ENCODE assay signal across 9 mouse cellular contexts in the genomic region with DNA sequence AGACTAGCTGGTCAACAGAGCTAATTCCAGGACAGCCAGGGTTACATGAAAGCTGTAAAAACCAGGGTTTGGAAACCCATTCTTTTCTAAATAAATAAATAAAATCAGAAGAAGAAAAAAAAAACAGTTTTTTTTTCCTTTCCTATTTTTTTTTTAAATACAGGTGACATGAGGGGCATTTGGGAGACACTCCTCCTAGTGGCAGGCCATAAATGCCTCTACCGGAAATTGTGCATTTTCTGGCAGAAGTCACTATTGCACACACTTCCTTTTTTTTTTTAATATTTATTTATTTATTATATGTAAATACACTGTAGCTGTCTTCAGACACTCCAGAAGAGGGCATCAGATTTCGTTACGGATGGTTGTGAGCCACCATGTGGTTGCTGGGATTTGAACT. TPM values are rescaled to one million over a fixed set of nuclear protein-coding genes. Genes with fewer than 3 reads are reported as not detected.
DNase-seq lines count a peak whose midpoint lies in the region; ATAC-seq and TF ChIP-seq lines count a peak whose summit lies in the region.
"Not testable (repeated sequence)": the region's sequence is repeated elsewhere in the genome, so short reads cannot be mapped to it uniquely, and the experiment has no call there.
"Had no signal": no experiment of that assay in that cellular context is flagged by ENCODE, and none has a peak within 500 bp of the region (broad histone marks: within the 10 kb centered on the region; RNA-seq: fewer than 3 reads in every experiment).

No protein-coding gene starts in this region.

- H3K4me2 ChIP-seq in heart, embryonic 15.5 days, result peak overlapping the region; percentile 90
- peak overlapping the region; percentile 88 for H3K4me2 ChIP-seq in intestine, embryonic 14.5 days (ENCODE audit: low read length)
- H3K4me2 ChIP-seq in limb, embryonic 11.5 days (ENCODE audit: low read depth, severe bottlenecking), result not testable (repeated sequence)
- peak overlapping the region; percentile 98 for H3K4me2 ChIP-seq in liver, embryonic 16.5 days (ENCODE audit: low read depth, low read length)
- peak overlapping the region; percentile 11; the same call in 1 of the 2 replicates for H3K4me2 ChIP-seq in midbrain, embryonic 14.5 days (ENCODE audit: low read length)
- H3K4me2 ChIP-seq in stomach, embryonic 16.5 days (ENCODE audit: low read depth, low read length), result peak overlapping the region; percentile 82

- ATAC-seq in heart, embryonic 15.5 days (replicated peaks; ENCODE audit: insufficient number of reproducible peaks, insufficient read depth, low FRiP score, low read depth); intestine, embryonic 14.5 days (replicated peaks; ENCODE audit: low FRiP score, low TSS enrichment, low read depth); limb, embryonic 11.5 days (ENCODE audit: insufficient number of reproducible peaks, low FRiP score, low TSS enrichment, low read depth); liver, embryonic 16.5 days (ENCODE audit: low read depth); midbrain, embryonic 14.5 days (ENCODE audit: low FRiP score, low TSS enrichment); stomach, embryonic 16.5 days (ENCODE audit: insufficient read depth, low FRiP score): not testable (repeated sequence)

- H3K27ac ChIP-seq in MEL (ENCODE audit: control insufficient read depth, low read depth, low read length); forebrain, embryonic 10.5 days; heart, embryonic 15.5 days; intestine, embryonic 14.5 days (ENCODE audit: low read depth); limb, embryonic 11.5 days (replicated peaks; ENCODE audit: low read depth, low read length); liver, embryonic 16.5 days (ENCODE audit: low read length); midbrain, embryonic 14.5 days (replicated peaks; ENCODE audit: low read depth, low read length); stomach, embryonic 16.5 days (ENCODE audit: low read length): not testable (repeated sequence)

- not testable (repeated sequence) for TF ChIP-seq EP300 in MEL (IDR thresholded peaks at IDR 0.05; ENCODE audit: low read depth in 1 of 2, low read length in 2 of 2)

- TF ChIP-seq POLR2A in MEL (IDR thresholded peaks at IDR 0.05; ENCODE audit: control insufficient read depth in 1 of 2, insufficient read depth in 1 of 2, low read depth in 1 of 2, low read length in 2 of 2, poor library complexity in 1 of 2), result not testable (repeated sequence)

- not testable (repeated sequence) for H3K9ac ChIP-seq in MEL (ENCODE audit: control insufficient read depth, low read depth, low read length, poor library complexity, severe bottlenecking); heart, embryonic 15.5 days; intestine, embryonic 14.5 days (ENCODE audit: low read length); limb, embryonic 11.5 days (ENCODE audit: low read length); liver, embryonic 16.5 days (ENCODE audit: low read depth, low read length); midbrain, embryonic 14.5 days (replicated peaks; ENCODE audit: low read length); stomach, embryonic 16.5 days (ENCODE audit: low read length)

- peaks cover 0 to 14% of the 10 kb centered on the region in 2 experiments; a peak in 2 of 4 replicates for H3K4me1 ChIP-seq in MEL (ENCODE audit: control insufficient read depth in 1 of 2, insufficient read depth in 2 of 2, low read length in 2 of 2)
- peaks cover 62% of the 10 kb centered on the region for H3K4me1 ChIP-seq in forebrain, embryonic 10.5 days
- H3K4me1 ChIP-seq in heart, embryonic 15.5 days (replicated peaks), result peaks cover 57% of the 10 kb centered on the region
- peaks cover 43% of the 10 kb centered on the region for H3K4me1 ChIP-seq in intestine, embryonic 14.5 days (replicated peaks; ENCODE audit: control insufficient read depth, insufficient read depth, low read length)
- not testable (repeated sequence) for H3K4me1 ChIP-seq in limb, embryonic 11.5 days (ENCODE audit: control insufficient read depth, insufficient read depth, low read length)
- H3K4me1 ChIP-seq in liver, embryonic 16.5 days (ENCODE audit: control insufficient read depth, low read depth, low read length), result peaks cover 38% of the 10 kb centered on the region
- peaks cover 33% of the 10 kb centered on the region for H3K4me1 ChIP-seq in midbrain, embryonic 14.5 days (ENCODE audit: control insufficient read depth, insufficient read depth, low read length)
- H3K4me1 ChIP-seq in stomach, embryonic 16.5 days (ENCODE audit: control insufficient read depth, insufficient read depth, low read length), result peaks cover 46% of the 10 kb centered on the region

- not testable (repeated sequence) for H3K9me3 ChIP-seq in MEL (replicated peaks; ENCODE audit: insufficient read depth, low read length); forebrain, embryonic 10.5 days; heart, embryonic 15.5 days (replicated peaks); intestine, embryonic 14.5 days (ENCODE audit: control insufficient read depth, low read length); limb, embryonic 11.5 days (ENCODE audit: control insufficient read depth, low read length); liver, embryonic 16.5 days (replicated peaks; ENCODE audit: control insufficient read depth, low read length); midbrain, embryonic 14.5 days (ENCODE audit: control insufficient read depth, low read length); stomach, embryonic 16.5 days (replicated peaks; ENCODE audit: control insufficient read depth, low read length)

- not testable (repeated sequence) for H3K27me3 ChIP-seq in MEL (ENCODE audit: control insufficient read depth in 1 of 2, insufficient read depth in 2 of 2, low read length in 2 of 2); forebrain, embryonic 10.5 days (ENCODE audit: poor library complexity, severe bottlenecking); heart, embryonic 15.5 days; intestine, embryonic 14.5 days (replicated peaks; ENCODE audit: control insufficient read depth, insufficient read depth, low read length); limb, embryonic 11.5 days (ENCODE audit: control insufficient read depth, insufficient read depth, low read length); liver, embryonic 16.5 days (ENCODE audit: control insufficient read depth, insufficient read depth, low read depth, low read length); midbrain, embryonic 14.5 days (ENCODE audit: control insufficient read depth, insufficient read depth, low read length); stomach, embryonic 16.5 days (ENCODE audit: control insufficient read depth, insufficient read depth, low read length)

- peak overlapping the region in 1 of 2 experiments; percentile 94; a peak in 1 of 4 replicates for H3K4me3 ChIP-seq in MEL (ENCODE audit: control insufficient read depth in 1 of 2, insufficient read depth in 1 of 2, low read depth in 2 of 2, low read length in 2 of 2)
- H3K4me3 ChIP-seq in forebrain, embryonic 10.5 days, result peak overlapping the region; percentile 84; the same call in 1 of the 2 replicates
- H3K4me3 ChIP-seq in heart, embryonic 15.5 days, result peak overlapping the region; percentile 94; the same call in 1 of the 2 replicates
- peak overlapping the region; percentile 88; the same call in 1 of the 2 replicates for H3K4me3 ChIP-seq in intestine, embryonic 14.5 days (ENCODE audit: low read depth, low read length)
- H3K4me3 ChIP-seq in limb, embryonic 11.5 days (ENCODE audit: low read depth, low read length), result peak overlapping the region; percentile 93; the same call in 1 of the 2 replicates
- H3K4me3 ChIP-seq in liver, embryonic 16.5 days (ENCODE audit: low read depth, low read length), result peak overlapping the region; percentile 90; the same call in 1 of the 2 replicates
- not testable (repeated sequence) for H3K4me3 ChIP-seq in midbrain, embryonic 14.5 days (replicated peaks; ENCODE audit: low read depth, low read length); stomach, embryonic 16.5 days (replicated peaks; ENCODE audit: low read length)

- WGBS in forebrain, embryonic 10.5 days, result 81% methylated on average over 3 of the region's 3 CpGs
- 61% methylated on average over 3 of the region's 3 CpGs for WGBS in heart, embryonic 15.5 days
- 68% methylated on average over 1 of the region's 3 CpGs for WGBS in intestine, embryonic 14.5 days
- 83% methylated on average over 1 of the region's 3 CpGs for WGBS in limb, embryonic 11.5 days
- WGBS in liver, embryonic 16.5 days (ENCODE audit: insufficient replicate concordance), result 48% methylated on average over 1 of the region's 3 CpGs
- 70% methylated on average over 3 of the region's 3 CpGs for WGBS in midbrain, embryonic 14.5 days
- WGBS in stomach, embryonic 16.5 days, result 68% methylated on average over 1 of the region's 3 CpGs

- DNase-seq in MEL (ENCODE audit: low read depth, low spot score), result peak; percentile 40
- not testable (repeated sequence) for DNase-seq in forebrain, embryonic 10.5 days (ENCODE audit: extremely low spot score, low spot score); intestine, embryonic 14.5 days (ENCODE audit: low spot score); limb, embryonic 11.5 days (ENCODE audit: low spot score); midbrain, embryonic 14.5 days

- not testable (repeated sequence) for H3K36me3 ChIP-seq in MEL (ENCODE audit: control insufficient read depth in 1 of 2, insufficient read depth in 2 of 2, low read length in 2 of 2); heart, embryonic 15.5 days; intestine, embryonic 14.5 days (ENCODE audit: control insufficient read depth, insufficient read depth, low read length); limb, embryonic 11.5 days (ENCODE audit: control insufficient read depth, insufficient read depth, low read length); liver, embryonic 16.5 days (ENCODE audit: control insufficient read depth, insufficient read depth); midbrain, embryonic 14.5 days (ENCODE audit: control insufficient read depth, insufficient read depth, low read length); stomach, embryonic 16.5 days (ENCODE audit: control insufficient read depth, insufficient read depth, low read length)
- peaks cover 20% of the 10 kb centered on the region for H3K36me3 ChIP-seq in forebrain, embryonic 10.5 days (replicated peaks)

- not testable (repeated sequence) for TF ChIP-seq CTCF in MEL (IDR thresholded peaks at IDR 0.05 in 2 of 3, conservative IDR thresholded peaks at IDR 0.05 in 1 of 3; ENCODE audit: control insufficient read depth in 1 of 3, insufficient read depth in 1 of 3, low read depth in 2 of 3, low read length in 3 of 3, poor library complexity in 1 of 3, severe bottlenecking in 1 of 3)

- peaks cover 58% of the 10 kb centered on the region for H3K79me2 ChIP-seq in MEL (ENCODE audit: control insufficient read depth, insufficient read depth, low read length, poor library complexity)

- not testable (repeated sequence) for TF ChIP-seq RAD21 in MEL (IDR thresholded peaks at IDR 0.05; ENCODE audit: low read depth, low read length)

RNA-seq across cellular contexts. Expression of a gene that starts 1.8 kb away (rescaled TPM):
- 63.0 and 64.4 TPM in 2 replicates for total RNA-seq in MEL (2012; rRNA removed)
- polyA plus RNA-seq in MEL (2012; ENCODE audit: insufficient read depth in 1 of 2, insufficient read length in 2 of 2, low read depth in 1 of 2, low replicate concordance in 2 of 2, missing spikeins in 1 of 2), result 100 to 1,000 TPM in 1 of 2 experiments, not detected in 1; 137 TPM
- 38.2 and 45.2 TPM in 2 replicates for polyA plus RNA-seq in forebrain, embryonic 10.5 days (2016; fragmentation: Nextera tagmentation; extraction: Ambion mirVana)
- 30.1 and 32.8 TPM in 2 replicates for polyA plus RNA-seq in heart, embryonic 15.5 days (2015; fragmentation: Nextera tagmentation; extraction: Ambion mirVana)
- polyA plus RNA-seq in intestine, embryonic 14.5 days (2014; fragmentation: Nextera tagmentation; extraction: Ambion mirVana), result 33.9 and 37.0 TPM in 2 replicates
- polyA plus RNA-seq in limb, embryonic 11.5 days (2014; fragmentation: Nextera tagmentation; extraction: Ambion mirVana), result 30.5 and 39.1 TPM in 2 replicates
- polyA plus RNA-seq in liver, embryonic 16.5 days (2015; fragmentation: Nextera tagmentation; extraction: Ambion mirVana), result 18.1 and 19.1 TPM in 2 replicates
- polyA plus RNA-seq in midbrain, embryonic 14.5 days (2014; fragmentation: Nextera tagmentation; extraction: Ambion mirVana), result 17.1 and 38.5 TPM in 2 replicates
- 51.6 and 53.0 TPM in 2 replicates for polyA plus RNA-seq in stomach, embryonic 16.5 days (2015; fragmentation: Nextera tagmentation; extraction: Ambion mirVana)

RNA-seq across cellular contexts. Expression of a gene that starts 10.0 kb away (rescaled TPM):
- 10.1 and 11.2 TPM in 2 replicates for total RNA-seq in MEL (2012; rRNA removed)
- polyA plus RNA-seq in MEL (2012; ENCODE audit: insufficient read depth in 1 of 2, insufficient read length in 2 of 2, low read depth in 1 of 2, low replicate concordance in 2 of 2, missing spikeins in 1 of 2), result 100 to 1,000 TPM in 1 of 2 experiments, 10 to 100 TPM in 1; 23.1 to 260 TPM
- polyA plus RNA-seq in forebrain, embryonic 10.5 days (2016; fragmentation: Nextera tagmentation; extraction: Ambion mirVana), result 27.0 and 29.6 TPM in 2 replicates
- polyA plus RNA-seq in heart, embryonic 15.5 days (2015; fragmentation: Nextera tagmentation; extraction: Ambion mirVana), result 10.3 and 15.3 TPM in 2 replicates
- polyA plus RNA-seq in intestine, embryonic 14.5 days (2014; fragmentation: Nextera tagmentation; extraction: Ambion mirVana), result 25.9 and 26.0 TPM in 2 replicates
- polyA plus RNA-seq in limb, embryonic 11.5 days (2014; fragmentation: Nextera tagmentation; extraction: Ambion mirVana), result 30.4 and 36.6 TPM in 2 replicates
- polyA plus RNA-seq in liver, embryonic 16.5 days (2015; fragmentation: Nextera tagmentation; extraction: Ambion mirVana), result 16.3 and 18.0 TPM in 2 replicates
- polyA plus RNA-seq in midbrain, embryonic 14.5 days (2014; fragmentation: Nextera tagmentation; extraction: Ambion mirVana), result 28.6 and 31.9 TPM in 2 replicates
- polyA plus RNA-seq in stomach, embryonic 16.5 days (2015; fragmentation: Nextera tagmentation; extraction: Ambion mirVana), result 18.3 and 22.0 TPM in 2 replicates

RNA-seq across cellular contexts. Expression of a gene that starts 49.6 kb away (rescaled TPM):
- total RNA-seq in MEL (2012; rRNA removed), result not detected in 2 replicates
- not detected for polyA plus RNA-seq in MEL (2012; ENCODE audit: insufficient read depth in 1 of 2, insufficient read length in 2 of 2, low read depth in 1 of 2, low replicate concordance in 2 of 2, missing spikeins in 1 of 2)
- polyA plus RNA-seq in forebrain, embryonic 10.5 days (2016; fragmentation: Nextera tagmentation; extraction: Ambion mirVana), result 0.15 and 0.17 TPM in 2 replicates
- polyA plus RNA-seq in heart, embryonic 15.5 days (2015; fragmentation: Nextera tagmentation; extraction: Ambion mirVana), result 0.26 TPM in 1 of 2 replicates, not detected in the other
- 0.20 and 0.31 TPM in 2 replicates for polyA plus RNA-seq in intestine, embryonic 14.5 days (2014; fragmentation: Nextera tagmentation; extraction: Ambion mirVana)
- polyA plus RNA-seq in limb, embryonic 11.5 days (2014; fragmentation: Nextera tagmentation; extraction: Ambion mirVana), result 0.32 TPM in 1 of 2 replicates, not detected in the other
- polyA plus RNA-seq in liver, embryonic 16.5 days (2015; fragmentation: Nextera tagmentation; extraction: Ambion mirVana), result not detected in 2 replicates
- 0.24 TPM in 1 of 2 replicates, not detected in the other for polyA plus RNA-seq in midbrain, embryonic 14.5 days (2014; fragmentation: Nextera tagmentation; extraction: Ambion mirVana)
- 0.08 TPM in 1 of 2 replicates, not detected in the other for polyA plus RNA-seq in stomach, embryonic 16.5 days (2015; fragmentation: Nextera tagmentation; extraction: Ambion mirVana)
- total RNA-seq: heart, adult 18-20 months had no signal

RNA-seq across cellular contexts. Expression of a gene that starts 59.6 kb away (rescaled TPM):
- 45.1 and 57.4 TPM in 2 replicates for total RNA-seq in MEL (2012; rRNA removed)
- polyA plus RNA-seq in MEL (2012; ENCODE audit: insufficient read depth in 1 of 2, insufficient read length in 2 of 2, low read depth in 1 of 2, low replicate concordance in 2 of 2, missing spikeins in 1 of 2), result 10 to 100 TPM in 1 of 2 experiments, not detected in 1; 75.6 TPM
- 54.1 and 54.7 TPM in 2 replicates for polyA plus RNA-seq in forebrain, embryonic 10.5 days (2016; fragmentation: Nextera tagmentation; extraction: Ambion mirVana)
- 38.6 and 52.4 TPM in 2 replicates for polyA plus RNA-seq in heart, embryonic 15.5 days (2015; fragmentation: Nextera tagmentation; extraction: Ambion mirVana)
- 59.7 and 60.0 TPM in 2 replicates for polyA plus RNA-seq in intestine, embryonic 14.5 days (2014; fragmentation: Nextera tagmentation; extraction: Ambion mirVana)
- 65.0 and 71.0 TPM in 2 replicates for polyA plus RNA-seq in limb, embryonic 11.5 days (2014; fragmentation: Nextera tagmentation; extraction: Ambion mirVana)
- polyA plus RNA-seq in liver, embryonic 16.5 days (2015; fragmentation: Nextera tagmentation; extraction: Ambion mirVana), result 87.5 and 93.3 TPM in 2 replicates
- polyA plus RNA-seq in midbrain, embryonic 14.5 days (2014; fragmentation: Nextera tagmentation; extraction: Ambion mirVana), result 38.4 and 43.3 TPM in 2 replicates
- polyA plus RNA-seq in stomach, embryonic 16.5 days (2015; fragmentation: Nextera tagmentation; extraction: Ambion mirVana), result 97.5 and 102 TPM in 2 replicates
